Mouse (Mus musculus) MEL (cell line): ENCODE results near the gene Zfp449.

Experiments
- CHD2 ChIP-seq: IDR thresholded peaks from 2 replicates; pipeline ENCODE4 v1.6.1; 2011; ENCODE audit warnings: low read length, improper control_type of control experiment
- CTCF ChIP-seq, 3 experiments: IDR thresholded peaks in 2 of 3; conservative IDR thresholded peaks in 1 of 3; 2 replicates each; pipeline ENCODE4 v1.5.1; 2011 to 2012; ENCODE audit warnings: low read length in 3 of 3, low read depth in 2 of 3, mild to moderate bottlenecking in 2 of 3, improper control_type of control experiment in 1 of 3, inconsistent platforms in 1 of 3, mixed read lengths in 1 of 3, moderate library complexity in 1 of 3; ENCODE audit not compliant: control insufficient read depth in 1 of 3, insufficient read depth in 1 of 3, poor library complexity in 1 of 3, severe bottlenecking in 1 of 3
- EP300 ChIP-seq, 2 experiments: IDR thresholded peaks; 2 replicates each; pipeline ENCODE4 v1.6.1; 2011; ENCODE audit warnings: improper control_type of control experiment in 2 of 2, low read length in 2 of 2, low read depth in 1 of 2, mild to moderate bottlenecking in 1 of 2
- RAD21 ChIP-seq: IDR thresholded peaks from 2 replicates; pipeline ENCODE4 v1.6.1; 2011; ENCODE audit warnings: mild to moderate bottlenecking, low read depth, low read length, improper control_type of control experiment

DNA sequence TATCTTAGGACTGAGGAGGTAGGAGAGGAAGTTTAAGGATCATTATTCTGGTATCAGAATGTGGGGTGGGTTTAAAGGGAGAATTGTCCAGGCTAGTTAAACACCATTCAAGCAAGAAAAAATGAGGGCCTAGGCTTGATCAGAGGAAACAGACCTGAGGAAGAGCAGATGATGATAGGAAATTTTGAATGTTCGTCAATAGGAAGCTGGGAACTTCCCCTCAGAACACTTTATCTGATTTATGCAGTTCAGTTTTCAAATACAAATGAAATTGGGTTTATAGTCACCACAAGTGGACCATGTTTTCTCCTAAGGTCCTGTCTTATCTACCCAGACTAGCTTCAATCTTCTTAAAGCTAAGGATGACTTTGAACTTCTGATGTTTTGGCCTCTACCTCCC, 59.3 kb downstream of the Zfp449 start:
- TF ChIP-seq RAD21 (no peak), EP300 (IDR thresholded peaks at IDR 0.05; ENCODE audit: low read depth in 1 of 2, low read length in 2 of 2) (no peak; a peak in 1 of 4 replicates), CHD2 (no peak), CTCF (IDR thresholded peaks at IDR 0.05 in 2 of 3, conservative IDR thresholded peaks at IDR 0.05 in 1 of 3; ENCODE audit: control insufficient read depth in 1 of 3, insufficient read depth in 1 of 3, low read depth in 2 of 3, low read length in 3 of 3, poor library complexity in 1 of 3, severe bottlenecking in 1 of 3) (no peak)
